Mouse (Mus musculus) limb, embryonic 14.5 days (tissue): ENCODE data around the gene Tacc3. TPM values are rescaled to one million over a fixed set of nuclear protein-coding genes. Genes with fewer than 3 reads are reported as not detected.

Experiments
- ATAC-seq: fragments of 200-750 bp; cut with Nextera tagmentation; 2 replicates; pipeline ENCODE4 v1.8.0; 2017; ENCODE audit warnings: low read depth, moderate number of reproducible peaks, moderate TSS enrichment; ENCODE audit not compliant: low FRiP score
- DNase-seq: peaks from one replicate; pipeline ENCODE4 v3.0.0-alpha.2; 2015; ENCODE audit warnings: low spot score
- H3K27ac ChIP-seq: fragments of 300-500 bp; sonication (generic); replicated peaks from 2 replicates; pipeline ENCODE4 v1.5.1; 2014; ENCODE audit warnings: low read depth, mild to moderate bottlenecking, low read length, moderate library complexity, mixed read lengths
- H3K27me3 ChIP-seq: fragments of 300-500 bp; sonication (generic); 2 replicates; pipeline ENCODE4 v1.6.1; 2014; ENCODE audit warnings: low read length, mixed read lengths; ENCODE audit not compliant: control insufficient read depth, insufficient read depth
- H3K36me3 ChIP-seq: fragments of 300-500 bp; sonication (generic); 2 replicates; pipeline ENCODE4 v1.6.1; 2014; ENCODE audit warnings: mild to moderate bottlenecking, low read length, moderate library complexity, mixed read lengths; ENCODE audit not compliant: control insufficient read depth, insufficient read depth
- H3K4me1 ChIP-seq: fragments of 300-500 bp; sonication (generic); 2 replicates; pipeline ENCODE4 v1.6.1; 2014; ENCODE audit warnings: antibody characterized with exemption, low read length, mixed read lengths; ENCODE audit not compliant: control insufficient read depth, insufficient read depth
- H3K4me2 ChIP-seq: fragments of 300-500 bp; sonication (generic); replicated peaks from 2 replicates; pipeline ENCODE4 v1.6.1; 2014; ENCODE audit warnings: low read depth, mild to moderate bottlenecking, low read length, moderate library complexity; ENCODE audit not compliant: severe bottlenecking
- H3K4me3 ChIP-seq: fragments of 300-500 bp; sonication (generic); replicated peaks from 2 replicates; pipeline ENCODE4 v1.5.1; 2014; ENCODE audit warnings: low read length
- H3K9ac ChIP-seq: fragments of 300-500 bp; sonication (generic); 2 replicates; pipeline ENCODE4 v1.6.1; 2014; ENCODE audit warnings: mild to moderate bottlenecking, low read depth, low read length, moderate library complexity; ENCODE audit not compliant: severe bottlenecking
- H3K9me3 ChIP-seq: fragments of 300-500 bp; sonication (generic); 2 replicates; pipeline ENCODE4 v1.6.1; 2016; ENCODE audit warnings: low read length; ENCODE audit not compliant: control insufficient read depth
- POLR2A ChIP-seq: fragments of 200-500 bp; IDR thresholded peaks from 2 replicates; pipeline ENCODE4 v1.8.0; 2012; ENCODE audit warnings: inconsistent platforms, mild to moderate bottlenecking, moderate library complexity, borderline replicate concordance; ENCODE audit not compliant: insufficient read depth, insufficient read length; ENCODE audit errors: extremely low read depth
- WGBS: fragments of 180-500 bp; shearing (Covaris S2); extraction: QIAGEN DNeasy Blood & Tissue Kit; methylation state at CpG from one replicate; pipeline ENCODE4 v1.1.7; 2014; 5-methylcytosine and 5-hydroxymethylcytosine counted together
- polyA plus RNA-seq, 2 experiments: library from polyadenylated mRNA; depleted of rRNA in 1 of 2; stranded (reverse) in 1 of 2; unstranded in 1 of 2; fragments of >200 nt; fragmentation: Nextera tagmentation in 1 of 2; extraction: Ambion mirVana in 1 of 2; gene quantifications; 2 replicates each; pipeline versions ENCODE4 v1.2.1 to v1.2.3; 2012 to 2014

The Tacc3 gene
- polyA plus RNA-seq, 2 experiments: 103 to 147 TPM

- 53% methylated on average over 9 of the region's 9 CpGs for WGBS
- DNase-seq (no peak), ATAC-seq (no peak)
- H3K4me3 ChIP-seq: no peak overlapping the region
- no peaks in the 10 kb centered on the region for H3K27me3 ChIP-seq
- H3K9me3 ChIP-seq: no peaks in the 10 kb centered on the region
- H3K4me1 ChIP-seq: peaks cover 10% of the 10 kb centered on the region; the same call in 1 of the 2 replicates
- H3K36me3 ChIP-seq: no peaks in the 10 kb centered on the region
- H3K4me2 ChIP-seq: no peak overlapping the region
- 0 out of 2 replicates have a peak overlapping the region, but pooled peaks have one; percentile 4 for H3K9ac ChIP-seq
- no peak for TF ChIP-seq POLR2A
- H3K27ac ChIP-seq: no peak overlapping the region
Observed at GRCm38 (mm10) chr5:33705612-33706349, 47.9 kb downstream of the Tacc3 start.

DNA sequence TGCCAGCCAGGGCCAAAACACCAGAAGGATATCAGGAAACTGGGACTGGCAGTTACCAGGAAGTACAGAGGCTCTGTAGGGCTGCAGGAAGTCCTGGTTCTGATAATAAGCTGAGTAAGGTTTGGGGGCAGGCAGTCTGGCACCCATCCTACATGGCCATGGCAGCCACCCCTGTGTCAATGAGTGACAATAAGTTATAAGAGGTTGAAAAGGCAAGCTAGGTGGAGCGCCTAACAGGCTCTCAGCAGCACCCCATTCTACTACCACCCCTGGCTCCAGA is 48.4 kb downstream of the Tacc3 start:
- ATAC-seq: no peak
- WGBS: 84% methylated on average over 1 of the region's 1 CpGs

GRCm38 (mm10) chr5:33707163-33707562 is 49.2 kb downstream of the Tacc3 start:
- Histone ChIP-seq H3K4me3 (no peak overlapping the region), H3K36me3 (no peaks in the 10 kb centered on the region), H3K27me3 (no peaks in the 10 kb centered on the region), H3K4me2 (no peak overlapping the region), H3K9ac (no peak overlapping the region), H3K9me3 (no peaks in the 10 kb centered on the region), H3K4me1 (peaks cover 9% of the 10 kb centered on the region; the same call in 1 of the 2 replicates), H3K27ac (no peak overlapping the region)
- WGBS: 60% methylated on average over 4 of the region's 4 CpGs
- ATAC-seq (no peak), DNase-seq (no peak)
- no peak for TF ChIP-seq POLR2A

More for the DNA sequence above, 48.4 kb downstream of the Tacc3 start:
- H3K4me3 ChIP-seq: no peak overlapping the region
- no peak overlapping the region for H3K9ac ChIP-seq
- no peak for TF ChIP-seq POLR2A
- no peak overlapping the region for H3K4me2 ChIP-seq
- peaks cover 10% of the 10 kb centered on the region; the same call in 1 of the 2 replicates for H3K4me1 ChIP-seq
- no peak for DNase-seq
- no peak overlapping the region for H3K27ac ChIP-seq
- no peaks in the 10 kb centered on the region for H3K9me3 ChIP-seq
- no peaks in the 10 kb centered on the region for H3K36me3 ChIP-seq
- H3K27me3 ChIP-seq: no peaks in the 10 kb centered on the region

GRCm38 (mm10) chr5:33709037-33709436 is 51.1 kb downstream of the Tacc3 start:
- H3K27me3 ChIP-seq: no peaks in the 10 kb centered on the region
- no peak for TF ChIP-seq POLR2A
- no peak overlapping the region for H3K4me2 ChIP-seq
- no peak overlapping the region for H3K27ac ChIP-seq
- H3K9me3 ChIP-seq: no peaks in the 10 kb centered on the region
- no peak for ATAC-seq
- DNase-seq: no peak
- no peaks in the 10 kb centered on the region for H3K36me3 ChIP-seq
- WGBS: 62% methylated on average over 2 of the region's 2 CpGs
- no peak overlapping the region for H3K4me3 ChIP-seq
- H3K9ac ChIP-seq: no peak overlapping the region
- H3K4me1 ChIP-seq: peaks cover 8% of the 10 kb centered on the region; the same call in 1 of the 2 replicates

GRCm38 (mm10) chr5:33712550-33712949 is 54.6 kb downstream of the Tacc3 start:
- no peak overlapping the region for H3K27ac ChIP-seq
- H3K9me3 ChIP-seq: no peaks in the 10 kb centered on the region
- no peak for TF ChIP-seq POLR2A
- DNase-seq (no peak), ATAC-seq (no peak)
- H3K4me3 ChIP-seq: no peak overlapping the region
- 61% methylated on average over 2 of the region's 2 CpGs for WGBS
- H3K9ac ChIP-seq: no peak overlapping the region
- peaks cover 4% of the 10 kb centered on the region; the same call in 1 of the 2 replicates for H3K4me1 ChIP-seq
- H3K36me3 ChIP-seq: no peaks in the 10 kb centered on the region
- no peaks in the 10 kb centered on the region for H3K27me3 ChIP-seq
- no peak overlapping the region for H3K4me2 ChIP-seq
